Mouse (Mus musculus) liver, embryonic 12.5 days (tissue): Measurements from ENCODE around the gene Tbx3. TPM values are rescaled to one million over a fixed set of nuclear protein-coding genes. Genes with fewer than 3 reads are reported as not detected.
A peak's percentile ranks its signal among the peaks of the same experiment; 100 is the strongest.

Experiments
- ATAC-seq: fragments of 200-750 bp; cut with Nextera tagmentation; 2 replicates; pipeline ENCODE4 v1.8.0; 2017; ENCODE audit warnings: moderate number of reproducible peaks, mild to moderate bottlenecking, moderate library complexity
- H3K27ac ChIP-seq: fragments of 300-500 bp; sonication (generic); 2 replicates; pipeline ENCODE4 v1.5.1; 2016; ENCODE audit warnings: mild to moderate bottlenecking
- H3K27me3 ChIP-seq: fragments of 300-500 bp; sonication (generic); replicated peaks from 2 replicates; pipeline ENCODE4 v1.6.1; 2016; ENCODE audit warnings: mild to moderate bottlenecking, moderate library complexity
- H3K36me3 ChIP-seq: fragments of 300-500 bp; sonication (generic); 2 replicates; pipeline ENCODE4 v1.6.1; 2016; ENCODE audit warnings: mild to moderate bottlenecking, moderate library complexity
- H3K4me1 ChIP-seq: fragments of 300-500 bp; sonication (generic); 2 replicates; pipeline ENCODE4 v1.6.1; 2016
- H3K4me2 ChIP-seq: fragments of 300-500 bp; sonication (generic); 2 replicates; pipeline ENCODE4 v1.6.1; 2016; ENCODE audit warnings: mild to moderate bottlenecking, moderate library complexity
- H3K4me3 ChIP-seq: fragments of 300-500 bp; sonication (generic); 2 replicates; pipeline ENCODE4 v1.5.1; 2016; ENCODE audit warnings: mild to moderate bottlenecking, moderate library complexity
- H3K9ac ChIP-seq: fragments of 300-500 bp; sonication (generic); 2 replicates; pipeline ENCODE4 v1.6.1; 2016; ENCODE audit warnings: mild to moderate bottlenecking, moderate library complexity
- H3K9me3 ChIP-seq: fragments of 300-500 bp; sonication (generic); replicated peaks from 2 replicates; pipeline ENCODE4 v1.6.1; 2016; ENCODE audit warnings: mild to moderate bottlenecking, moderate library complexity
- WGBS: fragments of 180-500 bp; shearing (Covaris S2); methylation state at CpG from one replicate; pipeline ENCODE4 v1.1.7; 2016; ENCODE audit not compliant: insufficient replicate concordance; 5-methylcytosine and 5-hydroxymethylcytosine counted together
- polyA plus RNA-seq: library from polyadenylated mRNA; unstranded; fragments of >200 nt; fragmentation: Nextera tagmentation; extraction: Ambion mirVana; gene quantifications from 2 replicates; pipeline ENCODE4 v1.2.1, GENCODE M21; 2016

Tbx3 gene
- 9.3 and 10.7 TPM in 2 replicates for polyA plus RNA-seq

DNA sequence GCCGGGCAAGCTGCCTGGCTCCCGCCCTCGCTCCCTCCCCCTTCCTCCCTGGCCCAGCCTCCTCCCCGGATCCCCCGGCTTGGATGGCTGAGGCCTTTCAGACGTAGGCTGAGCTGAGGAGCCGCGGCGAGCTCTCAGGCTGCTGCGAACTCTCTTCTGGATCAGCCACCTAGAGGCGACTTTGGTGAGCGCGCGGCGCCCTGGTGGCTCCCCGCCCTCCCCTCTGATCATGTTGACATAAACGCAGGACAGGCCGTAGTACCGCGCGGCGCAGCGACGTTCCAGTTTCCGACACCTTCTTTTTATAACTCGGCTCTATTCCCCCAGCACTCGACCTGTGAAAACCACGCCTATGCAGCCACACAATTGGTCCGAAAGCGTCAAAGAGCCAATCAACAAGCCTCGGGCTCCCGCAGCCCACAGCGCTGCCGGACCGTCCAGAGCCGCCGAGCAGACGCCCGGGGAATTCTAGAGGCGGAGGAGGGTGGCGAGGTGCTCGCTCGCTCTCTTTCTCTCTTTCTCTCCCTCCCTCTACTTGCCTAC is at the start of gene Tbx3:
Tbx3 (plus strand) TSS at position 104 of the 543 bp plus-strand sequence.
- peak within 1 kb of the TSS; percentile 81 for H3K27ac ChIP-seq
- peak within 1 kb of the TSS; percentile 55 for H3K9ac ChIP-seq
- H3K4me2 ChIP-seq: peak within 1 kb of the TSS; percentile 62
- WGBS: under 1% methylated on average over 43 of the region's 43 CpGs
- no peaks in the 10 kb centered on the region for H3K9me3 ChIP-seq
- no peaks in the 10 kb centered on the region for H3K36me3 ChIP-seq
- peaks cover 19% of the 10 kb centered on the region; the same call in 1 of the 2 replicates for H3K4me1 ChIP-seq
- peak; percentile 84 for ATAC-seq
- peaks cover 99% of the 10 kb centered on the region for H3K27me3 ChIP-seq
- H3K4me3 ChIP-seq: peak within 1 kb of the TSS; percentile 49

DNA sequence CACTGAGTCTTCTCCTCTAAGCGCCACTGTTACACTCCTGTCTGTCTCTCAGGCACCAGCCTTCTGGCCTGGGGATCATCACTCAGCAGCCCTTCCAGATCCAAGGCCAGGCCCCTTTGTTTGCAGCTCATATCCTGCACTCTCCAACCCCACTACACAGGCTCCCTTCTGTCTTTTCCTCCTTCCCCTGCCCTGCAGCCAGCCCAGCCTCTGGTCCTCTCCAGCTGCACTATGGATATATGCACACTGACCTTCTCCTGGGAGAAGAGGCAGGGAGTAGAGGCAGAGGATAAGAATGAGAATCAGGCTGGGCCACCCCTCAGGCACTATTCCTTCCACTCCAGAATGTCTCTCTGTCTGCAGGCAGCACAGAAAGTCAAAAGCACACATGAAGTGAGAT is 48.4 kb upstream of the Tbx3 start:
- peaks cover 11% of the 10 kb centered on the region for H3K4me1 ChIP-seq
- H3K9me3 ChIP-seq: no peaks in the 10 kb centered on the region
- no peak for ATAC-seq

DNA sequence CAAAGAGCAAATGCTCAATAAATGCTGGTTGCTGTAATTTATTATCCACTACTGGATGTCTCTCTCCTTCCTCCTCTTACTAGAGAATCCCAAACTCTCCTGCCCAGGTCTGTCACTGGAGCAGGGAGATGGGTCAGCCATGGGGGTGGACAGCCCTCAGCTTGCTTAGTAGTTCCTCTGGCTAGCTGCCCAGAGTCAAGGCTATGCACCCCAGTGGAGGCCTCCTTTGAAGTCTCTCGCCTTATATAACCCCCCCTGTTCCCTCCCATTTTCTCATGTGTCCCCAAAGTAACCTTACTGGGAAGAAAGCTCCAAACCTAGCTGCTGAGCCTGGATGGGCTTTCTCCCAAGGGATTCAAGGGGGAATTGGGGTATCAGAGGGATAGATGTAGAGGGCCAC is 45.9 kb upstream of the Tbx3 start:
- 35% methylated on average over 1 of the region's 1 CpGs for WGBS
- no peak overlapping the region for H3K27ac ChIP-seq
- H3K4me1 ChIP-seq: peaks cover 16% of the 10 kb centered on the region
- no peak overlapping the region for H3K9ac ChIP-seq
- no peak for ATAC-seq
- no peaks in the 10 kb centered on the region for H3K9me3 ChIP-seq
- H3K4me3 ChIP-seq: no peak overlapping the region
- peaks cover 55% of the 10 kb centered on the region for H3K27me3 ChIP-seq
- H3K36me3 ChIP-seq: no peaks in the 10 kb centered on the region
- no peak overlapping the region for H3K4me2 ChIP-seq

More for the DNA sequence above, 48.4 kb upstream of the Tbx3 start:
- no peaks in the 10 kb centered on the region for H3K36me3 ChIP-seq
- WGBS: 20% methylated on average over 1 of the region's 1 CpGs
- H3K4me2 ChIP-seq: no peak overlapping the region
- H3K27me3 ChIP-seq: peaks cover 30% of the 10 kb centered on the region
- no peak overlapping the region for H3K9ac ChIP-seq
- H3K4me3 ChIP-seq: no peak overlapping the region
- H3K27ac ChIP-seq: no peak overlapping the region

DNA sequence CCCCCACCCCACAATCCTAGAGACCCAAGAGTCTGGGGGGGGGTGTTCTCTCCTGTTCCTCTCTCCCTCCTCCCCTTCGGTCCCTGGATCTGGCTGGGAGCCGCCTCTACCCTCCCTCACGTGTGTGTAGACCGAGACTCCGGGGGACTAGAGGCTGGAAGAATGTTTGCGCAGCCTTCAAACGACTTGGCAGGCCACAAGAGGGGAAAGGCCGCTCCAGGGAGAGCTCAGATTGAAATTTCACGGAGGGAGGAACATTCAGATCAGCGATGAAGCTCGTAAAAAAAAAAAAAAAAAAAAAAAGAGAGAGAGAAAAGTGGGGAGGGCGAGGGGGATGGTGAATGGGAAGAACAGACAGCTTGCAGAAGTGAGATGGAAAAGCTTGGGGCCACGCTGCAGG is 44.9 kb upstream of the Tbx3 start:
- Histone ChIP-seq H3K9ac (no peak overlapping the region), H3K4me3 (no peak overlapping the region), H3K36me3 (no peaks in the 10 kb centered on the region), H3K27me3 (peaks cover 63% of the 10 kb centered on the region), H3K27ac (no peak overlapping the region), H3K4me2 (no peak overlapping the region), H3K4me1 (peaks cover 16% of the 10 kb centered on the region), H3K9me3 (no peaks in the 10 kb centered on the region)
- ATAC-seq: no peak
- 4% methylated on average over 13 of the region's 13 CpGs for WGBS

DNA sequence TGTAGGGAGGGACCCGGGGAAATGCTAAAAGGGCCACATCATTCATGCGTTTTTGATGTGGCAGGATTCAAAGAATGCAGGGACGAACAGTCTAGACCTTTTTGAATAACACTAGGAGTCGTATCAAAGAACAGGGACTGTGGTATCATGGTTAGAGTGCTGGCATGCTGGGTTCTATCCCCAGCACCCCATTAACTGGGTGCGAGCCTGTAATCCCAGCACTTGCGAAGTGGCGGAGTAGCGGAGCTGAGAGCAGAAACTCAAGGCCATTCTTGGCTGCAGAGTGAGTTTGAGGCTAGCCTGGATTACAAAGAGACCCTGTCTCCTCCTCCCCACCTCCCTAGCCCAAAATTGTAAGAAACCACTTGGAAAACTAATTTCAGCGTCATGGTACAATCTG is 44.3 kb upstream of the Tbx3 start:
- peaks cover 65% of the 10 kb centered on the region for H3K27me3 ChIP-seq
- no peak overlapping the region for H3K4me2 ChIP-seq
- H3K36me3 ChIP-seq: no peaks in the 10 kb centered on the region
- H3K9ac ChIP-seq: no peak overlapping the region
- H3K9me3 ChIP-seq: no peaks in the 10 kb centered on the region
- no peak overlapping the region for H3K4me3 ChIP-seq
- no peak overlapping the region for H3K27ac ChIP-seq
- H3K4me1 ChIP-seq: peaks cover 16% of the 10 kb centered on the region
- WGBS: 13% methylated on average over 9 of the region's 9 CpGs
- ATAC-seq: no peak

DNA sequence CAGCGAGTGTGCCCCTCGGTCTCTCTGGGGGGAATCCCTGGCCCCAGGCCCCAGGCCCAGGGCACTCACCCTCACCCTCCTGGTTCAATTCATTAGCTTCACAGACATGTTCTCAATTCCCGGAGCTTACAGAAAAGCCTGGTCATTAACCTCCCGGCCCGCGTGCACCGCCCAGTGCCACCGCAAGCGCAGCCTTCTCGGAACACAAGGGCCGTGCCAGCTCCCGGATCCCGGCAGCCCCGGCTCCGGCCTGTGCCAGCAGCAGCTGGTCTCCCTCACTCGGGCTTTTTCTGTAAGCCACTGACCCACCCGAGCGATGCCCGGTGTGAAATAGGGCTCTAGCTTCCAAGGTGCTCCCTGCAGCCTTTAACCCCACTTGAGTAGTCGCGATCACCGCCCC is 43.8 kb upstream of the Tbx3 start:
- Histone ChIP-seq H3K27me3 (peaks cover 65% of the 10 kb centered on the region), H3K27ac (no peak overlapping the region), H3K4me3 (no peak overlapping the region)

DNA sequence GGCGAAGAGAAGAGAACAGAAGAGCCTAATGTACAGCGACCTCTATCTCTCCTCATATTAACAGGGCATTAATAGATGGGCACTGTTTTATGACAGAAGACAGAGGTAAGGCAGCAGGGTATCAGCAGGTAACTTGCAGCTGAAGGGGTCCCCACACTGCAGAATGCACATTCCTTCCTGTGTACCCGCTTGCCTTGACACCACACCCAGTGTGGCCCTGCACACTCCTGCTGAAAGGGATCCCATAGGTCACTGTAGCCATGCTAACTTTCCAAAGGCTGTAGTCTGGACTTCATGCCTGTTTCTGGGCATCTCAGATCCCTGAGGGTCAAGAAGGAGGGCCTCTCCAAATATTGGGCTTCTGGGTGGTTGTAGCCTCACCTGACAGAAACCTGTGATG is 42.4 kb upstream of the Tbx3 start:
- Histone ChIP-seq H3K36me3 (no peaks in the 10 kb centered on the region), H3K4me2 (no peak overlapping the region), H3K9ac (no peak overlapping the region), H3K9me3 (no peaks in the 10 kb centered on the region), H3K27ac (no peak overlapping the region), H3K4me1 (peaks cover 10% of the 10 kb centered on the region; the same call in 1 of the 2 replicates), H3K4me3 (no peak overlapping the region), H3K27me3 (peaks cover 65% of the 10 kb centered on the region)
- 63% methylated on average over 3 of the region's 3 CpGs for WGBS
- ATAC-seq: no peak

More for the DNA sequence above, 43.8 kb upstream of the Tbx3 start:
- no peak for ATAC-seq
- H3K9ac ChIP-seq: no peak overlapping the region
- WGBS: 3% methylated on average over 22 of the region's 22 CpGs
- peaks cover 16% of the 10 kb centered on the region for H3K4me1 ChIP-seq
- 0 out of 2 replicates have a peak overlapping the region, but pooled peaks have one; percentile 25 for H3K4me2 ChIP-seq
- H3K9me3 ChIP-seq: no peaks in the 10 kb centered on the region
- H3K36me3 ChIP-seq: no peaks in the 10 kb centered on the region

DNA sequence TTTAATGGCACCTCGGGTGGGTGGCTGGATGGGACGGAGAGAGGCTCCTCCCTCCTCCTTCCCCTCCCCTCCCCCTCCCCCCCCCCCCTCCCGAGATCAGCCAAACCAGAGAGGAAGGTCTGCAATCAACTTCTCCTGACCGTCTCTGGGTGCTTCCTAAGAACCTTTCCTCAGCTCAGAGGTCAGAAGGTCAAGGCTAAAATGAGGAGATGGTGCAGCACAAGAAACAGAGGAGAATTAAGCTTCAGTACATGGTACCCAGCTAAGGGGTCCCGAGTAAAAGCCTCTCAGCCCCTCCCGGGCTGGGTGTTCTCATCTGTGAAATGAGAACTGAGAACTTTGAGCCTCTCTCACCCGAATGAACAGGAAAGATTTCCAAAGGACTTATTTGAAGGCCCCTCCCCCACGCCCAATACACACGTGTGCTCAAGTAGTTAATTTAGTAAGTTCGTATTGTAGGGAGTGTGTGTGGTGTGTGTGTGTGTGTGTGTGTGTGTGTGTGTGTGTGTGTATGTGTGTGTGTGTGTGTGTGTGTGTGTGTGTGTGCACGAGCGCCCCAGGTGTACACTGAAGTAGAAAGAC is 41.6 kb upstream of the Tbx3 start:
- peaks cover 65% of the 10 kb centered on the region for H3K27me3 ChIP-seq
- no peaks in the 10 kb centered on the region for H3K36me3 ChIP-seq

DNA sequence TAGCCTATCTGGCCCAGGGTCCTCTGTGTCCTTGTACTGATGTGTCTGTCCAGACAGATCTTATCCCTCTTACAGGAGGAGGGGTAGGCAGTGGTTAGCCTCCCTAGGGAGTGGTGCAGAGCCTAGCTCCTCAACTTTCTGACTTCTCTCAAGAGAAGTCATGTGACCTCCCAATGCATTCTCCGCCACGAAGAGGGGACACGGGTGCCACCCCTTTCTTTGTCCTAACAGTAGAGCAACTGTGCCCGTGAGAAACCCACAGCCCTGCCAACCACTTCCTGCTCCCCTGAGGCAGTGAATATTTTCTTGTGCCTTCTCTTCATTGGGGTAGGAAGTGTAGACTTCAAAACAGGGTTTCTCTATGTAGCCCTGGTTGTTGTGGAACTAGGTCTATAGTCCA is 36.9 kb upstream of the Tbx3 start:
- Histone ChIP-seq H3K27me3 (peaks cover 29% of the 10 kb centered on the region), H3K27ac (no peak overlapping the region), H3K4me1 (peaks cover 11% of the 10 kb centered on the region; the same call in 1 of the 2 replicates), H3K4me3 (no peak overlapping the region), H3K4me2 (no peak overlapping the region), H3K36me3 (no peaks in the 10 kb centered on the region), H3K9ac (no peak overlapping the region), H3K9me3 (no peaks in the 10 kb centered on the region)
- 62% methylated on average over 4 of the region's 4 CpGs for WGBS
- ATAC-seq: no peak

More for the DNA sequence above, 41.6 kb upstream of the Tbx3 start:
- no peak overlapping the region for H3K4me2 ChIP-seq
- 30% methylated on average over 11 of the region's 12 CpGs for WGBS
- H3K4me1 ChIP-seq: peaks cover 10% of the 10 kb centered on the region; the same call in 1 of the 2 replicates
- no peak overlapping the region for H3K4me3 ChIP-seq
- no peak for ATAC-seq
- no peaks in the 10 kb centered on the region for H3K9me3 ChIP-seq
- no peak overlapping the region for H3K9ac ChIP-seq
- no peak overlapping the region for H3K27ac ChIP-seq

DNA sequence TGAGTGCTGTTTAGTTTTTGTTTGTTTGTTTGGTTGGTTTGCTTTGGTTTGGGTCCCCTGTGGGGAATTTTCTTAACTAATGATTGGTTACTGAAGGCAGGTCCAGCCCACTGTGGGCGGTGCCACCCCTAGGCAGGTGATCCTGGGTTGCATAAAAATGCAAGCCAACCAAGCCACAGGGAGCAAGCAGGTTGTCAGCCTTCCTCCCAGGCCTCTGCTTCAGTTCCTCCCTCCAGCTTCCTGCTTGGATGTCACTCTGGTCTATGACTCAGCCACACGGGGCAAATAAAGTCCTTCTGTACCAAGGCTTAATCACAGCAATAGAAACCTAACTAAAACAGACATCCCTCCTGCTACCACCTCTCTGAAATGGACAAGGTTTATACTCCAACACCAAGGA is 35.6 kb upstream of the Tbx3 start:
- no peak overlapping the region for H3K4me3 ChIP-seq
- ATAC-seq: no peak
- H3K9ac ChIP-seq: no peak overlapping the region
- WGBS: 24% methylated on average over 2 of the region's 2 CpGs
- H3K9me3 ChIP-seq: no peaks in the 10 kb centered on the region
- peaks cover 6% of the 10 kb centered on the region; the same call in 1 of the 2 replicates for H3K4me1 ChIP-seq
- H3K36me3 ChIP-seq: no peaks in the 10 kb centered on the region
- H3K27me3 ChIP-seq: peaks cover 20% of the 10 kb centered on the region
- no peak overlapping the region for H3K27ac ChIP-seq
- no peak overlapping the region for H3K4me2 ChIP-seq

DNA sequence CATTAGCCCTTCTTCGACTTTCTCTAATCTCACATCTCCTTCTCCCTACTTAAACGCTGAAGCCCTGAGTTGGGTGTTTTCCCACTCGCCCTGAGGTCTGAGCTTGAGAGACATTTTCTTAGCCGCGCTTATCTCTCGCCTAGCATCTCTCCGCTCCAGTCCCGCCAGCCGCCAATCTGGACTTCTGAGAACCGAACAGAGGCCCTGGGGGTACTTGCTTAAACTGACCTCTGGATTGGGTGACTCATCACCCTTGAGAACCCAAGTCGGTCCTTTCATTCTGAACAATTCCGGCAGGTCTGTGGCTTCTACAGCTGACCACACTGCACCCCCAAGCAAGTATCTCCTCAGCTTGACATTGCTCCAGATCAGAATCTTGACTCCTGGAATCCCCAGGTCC is 32.2 kb upstream of the Tbx3 start:
- Histone ChIP-seq H3K4me2 (no peak overlapping the region), H3K4me3 (no peak overlapping the region), H3K36me3 (no peaks in the 10 kb centered on the region), H3K27me3 (peaks cover 25% of the 10 kb centered on the region), H3K9me3 (no peaks in the 10 kb centered on the region), H3K9ac (no peak overlapping the region), H3K4me1 (peaks cover 6% of the 10 kb centered on the region; the same call in 1 of the 2 replicates), H3K27ac (no peak overlapping the region)
- ATAC-seq: no peak
- WGBS: 34% methylated on average over 12 of the region's 12 CpGs

DNA sequence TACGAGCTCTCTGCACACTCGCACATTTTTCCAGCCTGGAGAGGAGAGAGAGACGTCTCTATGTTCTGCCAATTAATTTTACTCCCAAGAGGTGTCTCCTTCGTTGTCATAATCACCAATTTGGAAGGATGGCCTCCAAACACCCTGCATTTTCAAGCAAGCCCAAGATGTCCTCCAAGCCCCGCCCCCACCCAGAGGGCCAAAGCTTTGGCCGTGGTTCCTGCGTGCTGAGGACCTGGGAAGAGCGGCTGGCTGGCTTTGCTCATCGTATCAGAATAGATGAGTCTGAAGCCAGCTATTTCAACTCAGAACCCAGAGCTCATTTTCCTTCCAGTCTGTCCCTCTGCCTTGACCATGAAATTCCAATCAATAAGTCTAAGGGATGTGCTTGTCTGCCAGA is 29.4 kb upstream of the Tbx3 start:
- Histone ChIP-seq H3K9me3 (no peaks in the 10 kb centered on the region), H3K36me3 (no peaks in the 10 kb centered on the region), H3K4me3 (no peak overlapping the region), H3K27ac (no peak overlapping the region), H3K4me2 (no peak overlapping the region), H3K4me1 (peaks cover 9% of the 10 kb centered on the region; the same call in 1 of the 2 replicates), H3K27me3 (peaks cover 37% of the 10 kb centered on the region), H3K9ac (no peak overlapping the region)
- 47% methylated on average over 9 of the region's 9 CpGs for WGBS
- no peak for ATAC-seq
